Mouse (Mus musculus): Measurements from ENCODE around the gene Lce1m.
"Not testable (repeated sequence)": the region's sequence is repeated elsewhere in the genome, so short reads cannot be mapped to it uniquely, and the experiment has no call there.

Gene Lce1m

DNA sequence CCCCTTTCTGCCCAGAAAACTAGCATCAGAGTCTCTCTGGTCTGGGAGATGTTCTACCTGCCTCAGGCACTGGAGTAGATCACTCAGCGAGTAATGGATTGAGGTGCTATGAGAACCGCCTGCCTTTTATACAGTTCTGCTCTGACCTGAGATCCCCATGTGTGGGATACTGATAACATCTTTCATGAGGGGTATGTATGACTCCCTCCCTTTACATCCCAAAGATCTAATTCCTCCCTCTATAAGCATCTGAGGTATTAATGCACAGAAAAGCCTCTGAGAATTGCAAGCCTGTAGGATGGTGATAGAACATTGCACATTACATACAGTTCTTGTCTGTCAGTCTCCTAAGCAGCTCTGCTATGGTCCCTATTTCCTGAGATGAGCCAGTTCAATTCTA is at the start of gene Lce1m:
Gene Lce1m (minus strand): TSS at position 101 of the 400 bp plus-strand sequence.
- DNase-seq = no peak

- DNase-seq = not testable (repeated sequence)
These were observed 49.7 kb upstream of the Lce1m start, which contains the start of gene Gm4858 for GRCm38 (mm10) chr3:93068523-93068922. Gene Gm4858, plus strand, starts transcription at chr3:93068823.

GRCm38 (mm10) chr3:93052826-93053474 is 34.1 kb upstream of the Lce1m start:
- peak; percentile 7 for DNase-seq

DNA sequence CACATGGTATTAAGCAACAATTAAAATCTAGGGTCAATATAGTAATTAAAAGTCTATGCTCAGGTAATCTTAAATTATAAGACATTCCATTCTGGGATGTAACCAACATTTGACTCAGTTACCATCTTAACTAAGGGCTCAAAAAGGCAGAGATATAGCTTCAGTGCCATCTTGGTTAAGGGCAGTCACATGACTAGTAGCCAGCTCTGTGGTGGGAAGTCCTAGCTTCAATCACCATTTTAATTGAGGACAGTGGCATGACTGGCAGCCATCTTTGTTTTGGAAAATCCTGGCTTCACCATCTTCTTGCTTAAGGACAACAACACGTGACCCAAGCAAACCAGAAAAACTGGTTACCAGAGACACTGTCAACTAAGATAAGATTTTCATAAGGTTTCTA is 31.3 kb upstream of the Lce1m start:
- no peak for DNase-seq

DNA sequence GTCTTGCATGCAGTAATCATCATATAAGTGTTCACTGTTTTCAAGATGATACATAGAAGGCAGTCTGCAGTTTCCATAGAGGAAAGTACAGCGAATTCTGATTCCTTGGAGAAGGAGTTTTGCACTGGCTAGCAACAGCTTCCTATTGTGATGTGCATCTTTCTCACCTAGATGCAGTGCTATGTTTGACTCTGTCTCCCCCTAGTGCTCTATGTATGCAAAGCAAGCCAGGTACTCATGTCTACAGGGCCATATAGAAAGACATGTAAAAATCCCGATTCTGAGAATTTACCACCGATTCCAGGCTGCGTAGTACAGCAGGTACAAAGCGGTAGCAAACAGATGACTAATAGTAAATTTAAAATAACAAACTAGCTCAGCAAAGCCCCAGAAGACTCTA is 12.6 kb upstream of the Lce1m start:
- DNase-seq = peak; percentile 13

- no peak for DNase-seq
These were observed 6.6 kb upstream of the Lce1m start for GRCm38 (mm10) chr3:93025486-93025885.

DNA sequence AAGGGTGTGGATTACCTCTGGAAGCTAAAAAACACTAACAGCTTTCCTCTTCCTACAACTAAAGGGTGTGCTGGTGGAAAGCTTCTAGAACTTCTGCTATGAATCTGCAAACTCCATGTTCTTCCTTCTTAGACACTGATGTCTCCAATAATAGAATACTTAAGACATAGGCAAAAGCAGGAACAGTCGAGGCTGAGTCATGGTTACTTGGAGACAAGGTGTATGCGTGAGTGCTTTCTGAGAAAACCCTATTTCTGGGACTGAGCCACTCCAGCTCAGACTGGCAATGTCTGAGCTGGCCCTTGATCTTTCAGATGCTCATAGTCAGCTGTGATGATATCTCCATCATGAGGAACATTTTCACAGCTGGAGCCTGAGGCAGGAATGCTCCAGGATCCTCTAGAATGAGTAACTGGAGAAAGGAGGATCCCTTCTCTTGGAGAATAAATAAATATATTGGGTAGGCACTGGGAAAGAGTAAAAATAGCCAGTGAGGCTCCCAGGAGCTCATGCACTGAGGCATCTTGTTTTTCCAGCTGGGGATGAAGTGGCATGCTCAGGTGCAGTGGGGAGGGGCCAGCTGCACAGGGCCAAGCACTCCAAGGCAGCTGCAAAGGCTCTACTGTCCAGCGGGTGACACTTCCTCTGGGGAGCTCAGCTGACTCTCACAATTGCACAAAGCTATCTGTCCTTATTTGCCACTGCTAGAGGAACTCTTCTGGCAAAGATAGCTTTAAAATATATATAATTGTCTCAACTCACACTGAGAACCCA is 4.7 kb upstream of the Lce1m start:
- no peak for DNase-seq

DNA sequence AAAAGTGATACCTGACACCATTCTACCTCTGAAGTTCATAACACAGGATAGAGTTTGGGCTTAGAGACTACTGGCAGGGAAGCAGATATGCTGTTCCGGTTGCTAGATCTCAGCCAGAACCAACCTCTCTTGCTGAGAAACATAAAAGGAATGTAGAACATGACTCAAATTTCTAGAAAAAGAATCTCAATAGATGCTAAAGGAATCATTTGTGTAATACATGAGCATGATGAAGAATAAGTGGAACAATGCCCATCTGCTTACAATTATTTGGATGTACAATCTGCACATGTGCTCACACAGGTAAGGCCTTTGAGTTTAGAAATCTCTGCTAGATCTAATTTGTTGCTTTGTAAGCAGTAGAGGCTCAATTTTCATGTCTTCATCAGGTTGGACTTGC is 2.3 kb upstream of the Lce1m start:
- DNase-seq = no peak

DNA sequence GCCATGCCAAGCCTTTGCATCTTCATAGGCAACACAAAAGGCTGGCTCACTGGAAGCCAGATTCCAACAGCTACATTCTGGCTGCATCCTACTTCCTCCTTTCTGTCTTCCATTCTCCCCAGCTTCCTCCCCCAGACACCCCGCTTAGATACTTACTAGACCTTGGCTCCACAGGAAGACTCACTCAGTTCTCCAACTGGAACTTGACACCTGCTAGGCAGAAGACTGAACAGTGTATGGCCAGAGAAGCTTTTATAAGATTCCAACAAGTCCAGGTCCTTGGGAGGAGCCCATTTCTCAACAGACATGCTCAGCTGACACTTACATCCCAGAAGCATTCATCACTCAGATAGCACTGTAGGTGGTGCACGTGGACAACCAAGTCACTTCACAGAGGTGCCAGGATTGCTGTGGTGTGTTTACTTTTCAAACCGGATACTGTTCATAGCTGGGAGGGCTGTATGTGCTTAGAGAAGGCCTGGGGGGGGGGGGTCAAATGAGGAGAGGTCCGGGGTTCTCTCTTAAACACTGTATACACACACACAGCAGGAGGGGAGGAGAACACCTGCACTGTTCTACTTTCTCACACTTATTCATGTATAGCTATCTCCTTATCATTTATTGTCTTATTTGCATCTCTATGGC is 3.3 kb downstream of the Lce1m start, which contains the start of gene Crct1:
Gene Crct1 (minus strand): TSS at position 228 of the 645 bp plus-strand sequence.
- no peak for DNase-seq

DNA sequence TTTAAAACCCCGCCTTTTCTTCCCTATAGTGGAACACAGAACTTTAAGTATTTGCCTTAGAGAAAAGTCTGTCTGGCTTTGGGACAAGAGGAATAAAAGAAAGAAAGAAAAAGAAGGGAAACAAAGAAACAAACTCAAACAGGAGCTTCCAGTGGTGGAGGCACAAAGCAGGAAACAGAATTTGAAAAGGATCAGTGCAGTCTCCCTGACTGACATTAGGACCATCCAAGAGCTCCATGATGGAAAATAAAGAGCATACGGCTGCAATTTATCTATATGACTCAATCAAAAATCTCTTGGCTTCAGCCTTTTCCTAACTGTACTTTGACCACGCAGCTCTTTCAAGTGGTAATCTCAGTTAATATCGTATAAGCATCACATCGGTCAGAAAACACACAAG is 4.0 kb downstream of the Lce1m start:
- DNase-seq = no peak

GRCm38 (mm10) chr3:93014378-93014801 is 4.5 kb downstream of the Lce1m start:
- peak; percentile 25 for DNase-seq

- DNase-seq = no peak
These were observed 16.0 kb downstream of the Lce1m start for GRCm38 (mm10) chr3:93002843-93003242.

DNA sequence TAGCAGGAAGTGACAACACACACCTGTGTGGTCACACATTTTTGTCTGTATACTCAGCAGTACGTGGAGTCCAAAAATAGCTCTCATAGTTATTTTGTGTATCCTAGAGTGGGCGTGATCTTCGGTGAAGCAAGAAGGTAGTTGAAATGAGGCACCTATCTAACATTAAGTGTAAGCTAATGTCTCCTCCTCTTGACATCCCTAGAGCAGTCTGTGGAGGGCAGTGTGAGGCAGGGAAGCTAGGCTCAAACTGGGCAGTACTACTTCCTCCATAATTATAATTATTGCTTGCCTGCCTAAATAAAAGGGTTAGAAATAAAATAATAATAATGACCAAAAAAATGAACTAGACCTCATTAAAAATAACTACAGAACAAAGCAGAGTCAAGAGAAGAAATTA is 18.2 kb downstream of the Lce1m start:
- no peak for DNase-seq

- peak; percentile 73 for DNase-seq
These were observed 20.2 kb downstream of the Lce1m start for GRCm38 (mm10) chr3:92998691-92999090.

DNA sequence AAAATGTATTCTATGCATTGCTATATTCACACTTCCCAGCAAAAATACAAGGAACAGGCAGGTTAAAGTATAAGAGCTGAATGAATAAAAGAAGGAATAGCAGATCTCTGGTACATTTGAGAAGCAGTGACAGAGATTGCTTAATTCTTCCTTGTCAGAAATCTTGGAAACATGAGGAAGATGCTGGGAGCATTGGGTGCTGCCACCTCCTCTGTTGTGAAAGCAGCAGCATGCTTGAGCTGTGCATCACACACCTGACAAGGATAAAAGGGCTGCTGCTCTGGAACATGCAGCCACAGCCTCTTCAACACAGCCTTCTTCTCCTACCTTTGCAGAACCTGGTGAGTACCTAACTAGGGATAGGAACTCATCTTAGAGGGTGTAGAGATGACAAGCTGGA is 26.9 kb downstream of the Lce1m start, which contains the start of gene Lce3f:
Gene Lce3f (plus strand): TSS at position 301 of the 400 bp plus-strand sequence.
- no peak for DNase-seq

DNA sequence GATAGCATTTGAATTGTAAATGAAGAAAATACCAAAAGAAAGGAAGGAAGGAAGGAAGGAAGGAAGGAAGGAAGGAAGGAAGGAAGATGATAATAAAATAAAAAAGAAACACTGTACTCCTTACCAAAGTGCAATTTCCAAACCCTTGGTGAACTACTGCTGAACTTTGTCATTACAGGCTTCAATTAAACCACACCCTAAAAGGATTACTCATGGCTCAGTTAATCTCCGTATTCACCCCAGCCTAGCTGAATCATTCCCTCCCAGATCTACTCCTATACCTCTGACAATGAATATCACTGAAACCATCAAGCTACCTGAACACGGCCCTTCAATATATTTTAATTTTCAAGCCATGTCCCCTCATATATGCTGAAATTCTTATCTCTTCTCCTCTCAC is 40.4 kb downstream of the Lce1m start:
- DNase-seq = no peak
